Mouse (Mus musculus) spleen, adult 2 months (tissue): Measurements from ENCODE around the gene Stk19.
"Not testable (repeated sequence)": the region's sequence is repeated elsewhere in the genome, so short reads cannot be mapped to it uniquely, and the experiment has no call there.

Source experiments
- CTCF ChIP-seq: fragments of 200-500 bp; IDR thresholded peaks from 2 replicates; pipeline ENCODE4 v1.5.1; 2011; ENCODE audit warnings: mild to moderate bottlenecking, inconsistent platforms; ENCODE audit not compliant: insufficient read depth, insufficient read length, insufficient replicate concordance; ENCODE audit errors: extremely low read depth
- POLR2A ChIP-seq: fragments of 200-500 bp; IDR thresholded peaks from 2 replicates; pipeline ENCODE4 v1.6.1; 2011; ENCODE audit warnings: low read depth, low read length, inconsistent platforms

DNA sequence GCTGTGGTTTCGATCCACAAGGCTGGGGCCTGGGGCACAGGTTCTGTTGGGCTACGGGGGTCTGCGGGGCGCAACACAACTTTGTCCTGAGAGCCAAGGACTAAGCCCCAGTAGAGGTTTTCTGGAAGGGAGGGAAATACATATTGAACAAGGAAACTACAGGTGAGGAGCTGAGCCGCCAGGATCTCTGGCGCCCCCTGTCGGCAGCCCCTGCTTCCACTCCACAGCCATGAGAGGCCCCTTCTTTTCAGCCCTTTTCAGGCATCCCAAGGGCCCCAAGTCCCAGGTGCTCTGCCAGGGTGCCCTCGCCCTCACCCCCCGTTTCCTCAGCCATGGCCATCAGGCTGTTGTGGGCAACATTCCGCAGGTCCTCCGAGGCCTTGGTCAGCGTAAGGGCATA is 23.0 kb downstream of the Stk19 start:
- not testable (repeated sequence) for TF ChIP-seq POLR2A
- TF ChIP-seq CTCF: peak; percentile 74
